Mouse (Mus musculus) neural tube, embryonic 11.5 days (tissue): ENCODE results near the gene Ier3. TPM values are rescaled to one million over a fixed set of nuclear protein-coding genes. Genes with fewer than 3 reads are reported as not detected.
A peak's percentile ranks its signal among the peaks of the same experiment; 100 is the strongest.

ENCODE experiments used
- ATAC-seq: fragments of 200-750 bp; cut with Nextera tagmentation; 2 replicates; pipeline ENCODE4 v1.8.0; 2017; ENCODE audit warnings: moderate number of reproducible peaks, mild to moderate bottlenecking, moderate TSS enrichment, moderate library complexity; ENCODE audit not compliant: insufficient read depth, low FRiP score, low TSS enrichment
- DNase-seq: peaks from one replicate; pipeline ENCODE4 v3.0.0-alpha.2; 2015; ENCODE audit warnings: low spot score
- H3K27ac ChIP-seq: fragments of 300-500 bp; sonication (generic); 2 replicates; pipeline ENCODE4 v1.5.1; 2014; ENCODE audit warnings: low read depth, mild to moderate bottlenecking, low read length
- H3K27me3 ChIP-seq: fragments of 300-500 bp; sonication (generic); 2 replicates; pipeline ENCODE4 v1.6.1; 2014; ENCODE audit warnings: mild to moderate bottlenecking, low read length, mixed read lengths; ENCODE audit not compliant: control insufficient read depth, insufficient read depth
- H3K36me3 ChIP-seq: fragments of 300-500 bp; sonication (generic); 2 replicates; pipeline ENCODE4 v1.6.1; 2014; ENCODE audit warnings: mild to moderate bottlenecking, low read length, moderate library complexity, mixed read lengths; ENCODE audit not compliant: control insufficient read depth, insufficient read depth
- H3K4me1 ChIP-seq: fragments of 300-500 bp; sonication (generic); 2 replicates; pipeline ENCODE4 v1.6.1; 2014; ENCODE audit warnings: low read length, mixed read lengths; ENCODE audit not compliant: control insufficient read depth, insufficient read depth
- H3K4me2 ChIP-seq: fragments of 300-500 bp; sonication (generic); 2 replicates; pipeline ENCODE4 v1.6.1; 2014; ENCODE audit warnings: low read depth, mild to moderate bottlenecking, moderate library complexity
- H3K4me3 ChIP-seq: fragments of 300-500 bp; sonication (generic); 2 replicates; pipeline ENCODE4 v1.5.1; 2014; ENCODE audit warnings: low read depth, low read length
- H3K9ac ChIP-seq: fragments of 300-500 bp; sonication (generic); 2 replicates; pipeline ENCODE4 v1.6.1; 2014; ENCODE audit warnings: mild to moderate bottlenecking, low read length
- H3K9me3 ChIP-seq: fragments of 300-500 bp; sonication (generic); 2 replicates; pipeline ENCODE4 v1.6.1; 2016; ENCODE audit warnings: low read length; ENCODE audit not compliant: control insufficient read depth
- WGBS: fragments of 180-500 bp; shearing (Covaris S2); extraction: QIAGEN DNeasy Blood & Tissue Kit; methylation state at CpG from one replicate; pipeline ENCODE4 v1.1.7; 2014; 5-methylcytosine and 5-hydroxymethylcytosine counted together
- microRNA-seq: library from miRNA; unstranded; fragments of <30 nt; microRNA quantifications from one replicate; pipeline ENCODE4, GENCODE M21; 2016
- polyA plus RNA-seq: library from polyadenylated mRNA; unstranded; fragments of >200 nt; fragmentation: Nextera tagmentation; extraction: Ambion mirVana; gene quantifications from 2 replicates; pipeline ENCODE4 v1.2.1, GENCODE M21; 2014

Ier3 gene
- polyA plus RNA-seq, 1 experiment from 2014 or later, result 2.8 TPM

GRCm38 (mm10) chr17:35870884-35871696 is 49.6 kb downstream of the Ier3 start:
- Histone ChIP-seq H3K36me3 (peaks cover 12% of the 10 kb centered on the region), H3K27ac (no peak overlapping the region), H3K4me1 (peaks cover 37% of the 10 kb centered on the region), H3K9ac (no peak overlapping the region), H3K9me3 (no peaks in the 10 kb centered on the region), H3K4me2 (peak overlapping the region; percentile 86), H3K4me3 (0 out of 2 replicates have a peak overlapping the region, but pooled peaks have one; percentile 6), H3K27me3 (no peaks in the 10 kb centered on the region)
- ATAC-seq (no peak), DNase-seq (no peak)
- WGBS, result 86% methylated on average over 8 of the region's 8 CpGs

Small RNAs within 50 kb of the gene (microRNA-seq; reads per million reads assigned to microRNA genes)
- gene Gm28033, result 2.1 reads per million

Other genes with a start within 250 kb of the Ier3 start
- gene Sfta2, start 220.1 kb upstream of the Ier3 start, polyA plus RNA-seq, result not detected in 2 replicates
- gene Gm9573, start 195.0 kb upstream of the Ier3 start, polyA plus RNA-seq, result not detected in 2 replicates
- 0.09 TPM in 1 of 2 replicates, not detected in the other for gene Mucl3, start 178.0 kb upstream of the Ier3 start, polyA plus RNA-seq
- 13.1 and 15.0 TPM in 2 replicates for gene Vars2, start 154.1 kb upstream of the Ier3 start, polyA plus RNA-seq
- 42.9 and 46.1 TPM in 2 replicates for gene Gtf2h4, start 147.9 kb upstream of the Ier3 start, polyA plus RNA-seq
- 95.8 and 98.1 TPM in 2 replicates for gene Ddr1, start 117.1 kb upstream of the Ier3 start, polyA plus RNA-seq
- gene Flot1, start 1.5 kb downstream of the Ier3 start, polyA plus RNA-seq, result 48.5 and 52.3 TPM in 2 replicates
- 1,543 and 1,545 TPM in 2 replicates for gene Tubb5, start 16.6 kb downstream of the Ier3 start, polyA plus RNA-seq
- gene Mdc1, start 19.8 kb downstream of the Ier3 start, polyA plus RNA-seq, result 15.0 and 18.3 TPM in 2 replicates
- gene Nrm, start 39.6 kb downstream of the Ier3 start, polyA plus RNA-seq, result 47.3 and 50.3 TPM in 2 replicates
- gene Ppp1r18, start 43.9 kb downstream of the Ier3 start, polyA plus RNA-seq, result 34.9 and 39.3 TPM in 2 replicates
- 42.9 and 51.3 TPM in 2 replicates for gene Dhx16, start 58.1 kb downstream of the Ier3 start, polyA plus RNA-seq
- gene 2310061I04Rik, start 75.7 kb downstream of the Ier3 start, polyA plus RNA-seq, result 23.7 and 28.5 TPM in 2 replicates
- 213 and 214 TPM in 2 replicates for gene Atat1, start 88.4 kb downstream of the Ier3 start, polyA plus RNA-seq
- gene Mrps18b, start 94.7 kb downstream of the Ier3 start, polyA plus RNA-seq, result 67.9 and 72.0 TPM in 2 replicates
- gene Ppp1r10, start 94.8 kb downstream of the Ier3 start, polyA plus RNA-seq, result 48.9 and 49.3 TPM in 2 replicates
- gene Abcf1, start 148.1 kb downstream of the Ier3 start, polyA plus RNA-seq, result 103 and 113 TPM in 2 replicates
- gene Gnl1, start 158.2 kb downstream of the Ier3 start, polyA plus RNA-seq, result 35.7 and 36.5 TPM in 2 replicates
- gene Prr3, start 158.6 kb downstream of the Ier3 start, polyA plus RNA-seq, result 39.3 and 44.4 TPM in 2 replicates
- 3.5 and 3.6 TPM in 2 replicates for gene H2-T24, start 198.9 kb downstream of the Ier3 start, polyA plus RNA-seq
- gene H2-T23, start 211.2 kb downstream of the Ier3 start, polyA plus RNA-seq, result 2.7 and 3.0 TPM in 2 replicates
- gene H2-T22, start 221.1 kb downstream of the Ier3 start, polyA plus RNA-seq, result 9.2 and 10.2 TPM in 2 replicates
- not detected in 2 replicates for gene Gm6034, start 221.3 kb downstream of the Ier3 start, polyA plus RNA-seq
- gene Gm11127, start 236.7 kb downstream of the Ier3 start, polyA plus RNA-seq, result not detected in 2 replicates